17 mouse cellular contexts compared by ENCODE assay signal in the genomic region with DNA sequence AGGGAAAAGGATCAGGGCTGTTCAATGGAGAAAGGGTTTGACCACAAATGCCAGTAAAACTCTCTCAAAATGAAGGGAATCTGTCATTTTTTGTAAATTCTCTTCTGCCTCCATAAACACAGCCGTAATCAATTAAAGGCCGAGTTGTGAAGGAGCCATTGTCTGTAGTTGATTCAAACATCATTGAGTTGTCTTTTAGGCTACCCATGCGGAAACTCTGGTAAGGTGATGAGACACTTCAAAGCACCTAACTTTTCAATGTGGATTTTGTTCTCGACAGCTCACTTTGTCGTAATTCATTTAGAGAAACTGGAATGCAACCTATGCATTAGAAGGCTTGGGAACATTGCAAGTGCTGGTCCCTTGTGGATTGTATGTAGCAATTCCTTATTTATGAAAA.
"Had no signal": no experiment of that assay in that cellular context is flagged by ENCODE, and none has a peak within 500 bp of the region (broad histone marks: within the 10 kb centered on the region; RNA-seq: fewer than 3 reads in every experiment).

No protein-coding gene starts in this region.

- H3K4me3 ChIP-seq: layer of hippocampus, adult 2 months; limb, embryonic 10.5 days; liver, embryonic 15.5 days; midbrain, embryonic 10.5 days; myocyte; neural tube, embryonic 15.5 days; stomach, embryonic 15.5 days had no signal

- H3K36me3 ChIP-seq: limb, embryonic 10.5 days; liver, embryonic 15.5 days; midbrain, embryonic 10.5 days; neural tube, embryonic 15.5 days; stomach, embryonic 15.5 days had no signal

- H3K4me1 ChIP-seq: limb, embryonic 10.5 days; liver, embryonic 15.5 days; midbrain, embryonic 10.5 days; neural tube, embryonic 15.5 days; stomach, embryonic 15.5 days had no signal

- H3K9ac ChIP-seq: liver, embryonic 15.5 days; neural tube, embryonic 15.5 days; stomach, embryonic 15.5 days had no signal

- H3K27me3 ChIP-seq: liver, embryonic 15.5 days; neural tube, embryonic 15.5 days; stomach, embryonic 15.5 days had no signal

- H3K27ac ChIP-seq: kidney, postnatal 0 days; layer of hippocampus, adult 2 months; limb, embryonic 10.5 days; liver, embryonic 15.5 days; midbrain, embryonic 10.5 days; neural tube, embryonic 15.5 days; stomach, embryonic 15.5 days had no signal

- H3K9me3 ChIP-seq: limb, embryonic 10.5 days; liver, embryonic 15.5 days; midbrain, embryonic 10.5 days; neural tube, embryonic 15.5 days; stomach, embryonic 15.5 days had no signal

- DNase-seq: kidney, adult 9 months; kidney, postnatal 36 days; lung, adult 2 months; lung, postnatal 36 days; right cerebral cortex, postnatal 14 days; thymus, adult 2 months; thymus, postnatal 25 days had no signal

- ATAC-seq: lung, postnatal 0 days had no signal

- H3K4me2 ChIP-seq: liver, embryonic 11.5 days; liver, embryonic 15.5 days; neural tube, embryonic 15.5 days; stomach, embryonic 15.5 days had no signal
